Mouse (Mus musculus) bone marrow, adult 2 months (tissue): Measurements from ENCODE around the gene Slpi. TPM values are rescaled to one million over a fixed set of nuclear protein-coding genes. Genes with fewer than 3 reads are reported as not detected.

Source experiments
- H3K27ac ChIP-seq: fragments of 200-500 bp; 2 replicates; pipeline ENCODE4 v1.5.1; 2012; ENCODE audit warnings: low read depth, mild to moderate bottlenecking, control low read depth, inconsistent platforms, low read length; ENCODE audit not compliant: control insufficient read depth, poor library complexity, insufficient read depth
- H3K4me1 ChIP-seq: fragments of 200-500 bp; 2 replicates; pipeline ENCODE4 v1.6.1; 2011; ENCODE audit warnings: low read length; ENCODE audit not compliant: control insufficient read depth, insufficient read depth
- H3K4me3 ChIP-seq: fragments of 200-500 bp; replicated peaks from 2 replicates; pipeline ENCODE3; 2011; ENCODE audit warnings: mild to moderate bottlenecking, low read depth, low read length, control low read depth; ENCODE audit not compliant: control insufficient read depth
- CTCF ChIP-seq: fragments of 200-500 bp; IDR thresholded peaks from 2 replicates; pipeline ENCODE4 v1.5.1; 2011; ENCODE audit warnings: low read length, control low read depth; ENCODE audit not compliant: control insufficient read depth, insufficient read depth
- POLR2A ChIP-seq: fragments of 200-500 bp; IDR thresholded peaks from 2 replicates; pipeline ENCODE4 v1.6.1; 2011; ENCODE audit warnings: low read depth, mild to moderate bottlenecking, control low read depth, low read length, borderline replicate concordance; ENCODE audit not compliant: control insufficient read depth
- WGBS: fragments of 180-500 bp; shearing (Covaris S2); methylation state at CpG from one replicate; pipeline ENCODE4 v1.1.7; 2018; 5-methylcytosine and 5-hydroxymethylcytosine counted together
- polyA plus RNA-seq: library from polyadenylated mRNA; stranded (reverse); fragments of >200 nt; gene quantifications from 2 replicates; pipeline ENCODE4 v1.2.4, GENCODE M21; 2011; ENCODE audit warnings: low replicate concordance; ENCODE audit not compliant: missing spikeins, insufficient read depth, insufficient read length

The Slpi gene
- polyA plus RNA-seq, 1 experiment = 108 TPM

DNA sequence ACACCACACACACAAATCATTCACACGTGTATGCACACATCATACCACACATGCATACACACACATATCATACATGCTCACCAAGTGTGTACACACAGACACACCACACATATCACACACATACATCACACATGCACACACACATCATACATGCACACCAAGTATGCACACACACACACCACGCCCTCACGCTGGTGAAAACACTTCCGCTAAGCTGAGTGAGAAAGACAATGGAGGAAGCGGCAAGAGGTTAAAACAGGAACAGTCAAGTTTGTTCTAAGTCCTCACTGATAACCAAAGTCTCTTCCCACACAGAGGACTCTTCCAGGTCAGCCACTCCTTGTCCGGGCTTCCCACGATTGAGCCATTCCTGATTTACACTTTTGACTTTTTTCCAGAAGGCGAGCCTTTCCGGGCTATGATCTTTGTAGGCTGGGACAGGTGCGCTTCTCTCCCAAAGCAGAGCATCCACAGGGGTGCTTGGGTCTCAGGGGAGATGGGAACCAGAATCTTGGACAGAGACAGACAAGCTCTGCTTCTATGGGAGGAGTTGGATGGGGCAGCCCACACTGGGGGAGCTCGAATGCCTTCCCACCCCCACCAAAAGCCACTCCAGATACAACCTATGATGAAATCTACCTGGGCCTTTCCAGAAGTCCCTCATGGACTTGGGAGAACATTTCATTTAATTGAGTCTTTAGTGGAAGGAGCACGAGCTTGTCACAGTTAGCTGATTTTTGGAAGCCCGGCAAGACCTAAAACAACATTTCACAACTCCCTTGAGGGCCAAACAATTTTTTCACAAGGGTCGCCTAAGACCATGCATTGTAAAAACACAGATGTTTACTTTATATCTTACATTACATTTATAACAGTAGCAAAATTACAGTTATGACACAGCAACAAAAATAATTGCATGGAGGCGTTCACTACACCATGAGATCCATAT is 11.1 kb downstream of the Slpi start:
- H3K4me1 ChIP-seq = peaks cover 6% of the 10 kb centered on the region
- TF ChIP-seq POLR2A (no peak), CTCF (no peak)
- peak overlapping the region; percentile 75 for H3K27ac ChIP-seq
- no peak overlapping the region for H3K4me3 ChIP-seq
- WGBS = 65% methylated on average over 15 of the region's 15 CpGs

DNA sequence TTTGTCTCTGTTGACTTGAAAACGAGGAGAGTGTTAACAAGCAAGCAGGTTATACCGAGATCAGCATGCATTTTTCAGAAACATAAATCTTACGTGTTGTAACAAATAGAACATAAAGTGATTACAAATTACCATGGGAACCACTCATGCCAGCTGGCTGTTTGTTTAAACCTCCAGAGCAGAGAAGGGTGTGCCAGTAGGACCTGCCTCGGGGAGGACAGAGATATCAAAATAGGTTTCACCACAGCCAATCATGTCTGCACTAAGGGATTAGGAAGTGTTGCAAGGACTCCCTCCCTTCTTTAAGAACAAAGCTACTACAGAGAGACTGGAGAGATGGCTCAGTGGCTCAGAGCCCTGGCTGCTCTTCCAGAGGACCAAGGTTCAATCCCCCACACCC is 15.7 kb downstream of the Slpi start:
- H3K4me3 ChIP-seq = no peak overlapping the region
- 11% methylated on average over 4 of the region's 4 CpGs for WGBS
- peak overlapping the region; percentile 80; the same call in 1 of the 2 replicates for H3K27ac ChIP-seq
- H3K4me1 ChIP-seq = peaks cover 7% of the 10 kb centered on the region
- TF ChIP-seq CTCF (no peak), POLR2A (no peak)

DNA sequence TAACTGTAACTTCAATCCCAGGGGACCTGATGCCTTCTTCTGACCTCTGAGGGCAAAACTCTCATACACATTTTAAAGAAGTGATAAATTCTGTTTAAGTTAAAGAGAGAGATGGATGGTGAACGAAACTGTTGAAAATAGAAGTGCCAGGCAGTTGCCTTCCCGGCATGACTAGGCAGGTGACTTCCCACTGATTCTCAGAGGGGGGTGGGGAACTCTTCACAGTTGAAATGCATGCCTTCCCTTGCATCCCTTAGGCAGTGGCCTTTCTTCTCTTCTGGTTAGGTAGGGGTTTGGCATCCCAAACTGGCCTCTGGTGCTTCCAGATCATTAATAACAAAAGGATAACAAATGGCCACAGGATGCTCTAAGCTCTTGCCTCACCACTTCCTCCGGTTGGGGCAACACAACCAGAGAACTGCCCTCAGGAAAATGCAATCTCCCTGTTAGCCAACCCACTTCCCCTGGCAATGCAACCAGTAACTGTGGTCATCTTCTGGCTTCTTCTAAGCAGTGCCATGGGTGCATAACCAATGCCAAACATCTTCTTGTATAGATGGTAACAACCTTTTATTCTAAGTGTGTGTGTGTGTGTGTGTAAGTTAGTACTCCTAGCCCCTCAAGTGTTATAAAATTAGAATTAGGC is 16.4 kb downstream of the Slpi start:
- Histone ChIP-seq H3K4me3 (no peak overlapping the region), H3K27ac (peak overlapping the region; percentile 75), H3K4me1 (peaks cover 7% of the 10 kb centered on the region)
- TF ChIP-seq CTCF = no peak
- TF ChIP-seq POLR2A = no peak
- WGBS = under 1% methylated on average over 3 of the region's 3 CpGs

DNA sequence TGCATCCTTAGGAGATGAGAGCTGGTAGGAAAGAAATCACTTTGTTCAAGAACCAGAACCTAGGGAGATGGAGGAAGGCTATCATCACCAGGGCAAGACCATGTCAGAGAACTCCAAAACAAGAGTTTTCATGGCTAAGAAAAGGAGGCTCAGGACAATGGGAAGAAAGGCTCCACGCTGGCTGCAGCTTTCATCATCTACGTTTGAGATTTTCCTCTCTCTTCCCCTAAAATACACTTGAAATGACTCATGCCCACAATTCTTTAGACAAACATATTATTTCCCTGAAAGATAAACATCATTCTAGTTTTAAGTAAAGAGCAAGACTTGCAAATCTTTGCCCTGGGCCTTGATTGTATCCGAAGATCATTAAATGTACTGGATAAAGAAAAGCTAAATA is 17.5 kb downstream of the Slpi start:
- TF ChIP-seq CTCF = no peak
- no peak for TF ChIP-seq POLR2A
- WGBS = 58% methylated on average over 3 of the region's 3 CpGs
- Histone ChIP-seq H3K27ac (no peak overlapping the region), H3K4me3 (no peak overlapping the region), H3K4me1 (peaks cover 8% of the 10 kb centered on the region)

DNA sequence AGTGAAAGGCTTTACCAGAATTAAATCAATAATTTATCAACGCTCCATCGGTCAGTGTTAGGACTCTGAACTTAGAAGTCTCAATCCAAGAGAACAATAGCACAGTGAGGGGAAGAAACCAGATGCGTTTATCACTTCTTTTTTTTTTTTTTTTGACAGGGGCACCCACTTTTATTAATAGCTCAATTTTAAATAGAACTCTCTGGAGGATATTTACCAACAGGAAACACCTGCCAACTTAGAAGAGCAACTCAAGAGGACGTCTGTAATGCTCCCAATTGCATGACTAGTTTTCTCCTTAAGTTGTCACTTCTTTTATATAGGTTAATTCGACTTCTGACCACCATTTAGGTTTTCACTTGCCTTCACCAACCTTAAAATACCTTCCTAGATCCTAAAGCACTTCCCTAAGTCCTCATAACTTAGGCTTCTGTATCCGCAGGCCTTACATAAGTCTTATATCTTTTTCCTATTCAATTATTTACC is 20.2 kb downstream of the Slpi start:
- TF ChIP-seq POLR2A (no peak), CTCF (no peak)
- 29% methylated on average over 6 of the region's 6 CpGs for WGBS
- Histone ChIP-seq H3K4me1 (peaks cover 10% of the 10 kb centered on the region; the same call in 1 of the 2 replicates), H3K27ac (no peak overlapping the region), H3K4me3 (no peak overlapping the region)

DNA sequence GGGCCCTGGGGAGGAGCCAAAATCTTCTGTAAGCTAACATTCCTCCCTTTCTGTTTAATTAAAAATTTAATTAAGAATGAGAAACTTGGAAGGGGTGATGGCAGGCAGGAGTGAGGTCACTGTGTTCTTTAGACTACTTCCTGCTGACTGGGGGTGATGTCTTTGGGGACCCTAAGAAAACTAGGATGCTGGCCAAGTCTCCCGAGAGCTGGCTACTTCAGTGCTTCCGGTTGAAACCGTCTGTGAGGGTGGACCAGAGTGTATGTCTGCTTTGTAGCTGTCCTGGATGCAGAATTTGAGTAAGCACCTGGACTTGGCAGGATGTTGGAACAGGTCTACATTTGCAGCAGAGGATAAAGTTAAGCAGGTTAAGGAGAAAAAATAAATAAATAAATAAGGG is 21.9 kb downstream of the Slpi start:
- no peak for TF ChIP-seq POLR2A
- no peak for TF ChIP-seq CTCF
- Histone ChIP-seq H3K27ac (no peak overlapping the region; the same call in 1 of the 2 replicates), H3K4me1 (peaks cover 10% of the 10 kb centered on the region; the same call in 1 of the 2 replicates), H3K4me3 (no peak overlapping the region)
- WGBS = 53% methylated on average over 3 of the region's 3 CpGs

DNA sequence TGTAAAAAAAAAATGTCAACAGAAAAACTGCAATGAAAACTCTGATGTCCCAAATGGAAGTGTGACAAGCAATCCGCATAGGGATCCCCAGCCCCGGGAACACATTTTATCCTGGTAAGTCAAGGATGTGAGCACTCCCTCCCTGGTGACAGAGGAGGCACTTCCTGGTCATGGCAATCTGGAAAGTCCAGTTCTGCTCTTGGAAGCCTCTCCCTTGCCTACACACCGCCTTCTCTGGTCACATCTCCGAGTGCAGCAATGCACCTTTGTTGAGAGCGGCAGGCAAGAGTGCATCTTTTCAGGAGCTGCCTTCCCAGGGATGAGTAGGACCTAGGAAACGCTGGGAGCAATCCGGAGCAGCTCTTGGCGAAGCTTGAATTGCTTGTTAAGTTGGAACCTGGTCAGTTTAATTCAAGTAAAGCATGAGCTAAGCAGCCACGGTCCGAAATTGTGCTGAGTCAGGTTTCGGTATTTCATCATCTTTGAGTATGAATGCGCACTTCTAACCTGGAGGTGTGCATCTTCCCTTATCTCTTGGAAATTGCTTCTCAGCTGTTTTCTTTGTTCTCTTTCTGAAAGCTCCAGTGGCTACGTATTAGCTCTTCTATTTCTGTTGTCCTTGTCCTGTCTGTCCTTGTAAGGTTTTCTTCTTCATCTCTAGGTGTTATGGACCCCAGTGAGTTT is 27.8 kb downstream of the Slpi start:
- H3K27ac ChIP-seq = peak overlapping the region; percentile 18; the same call in 1 of the 2 replicates
- H3K4me3 ChIP-seq = no peak overlapping the region
- H3K4me1 ChIP-seq = peaks cover 12% of the 10 kb centered on the region
- 30% methylated on average over 13 of the region's 13 CpGs for WGBS
- no peak for TF ChIP-seq CTCF
- no peak for TF ChIP-seq POLR2A
